Mouse (Mus musculus) spleen, adult 2 months (tissue): ENCODE results near the gene 5430427O19Rik. TPM values are rescaled to one million over a fixed set of nuclear protein-coding genes. Genes with fewer than 3 reads are reported as not detected.

ENCODE experiments used
- DNase-seq, 2 experiments: peaks; one replicate each; pipeline versions ENCODE4 v3.0.0 to v3.0.0-alpha.2; 2012 to 2021; ENCODE audit warnings: low spot score in 2 of 2, low read depth in 1 of 2
- H3K27ac ChIP-seq: fragments of 200-500 bp; 2 replicates; pipeline ENCODE4 v1.5.1; 2012; ENCODE audit warnings: low read length, inconsistent platforms; ENCODE audit not compliant: insufficient read depth
- H3K27me3 ChIP-seq: fragments of 200-500 bp; 2 replicates; pipeline ENCODE4 v1.6.1; 2012; ENCODE audit warnings: mild to moderate bottlenecking, moderate library complexity, low read length, inconsistent platforms; ENCODE audit not compliant: control insufficient read depth, insufficient read depth
- H3K36me3 ChIP-seq: fragments of 200-500 bp; 2 replicates; pipeline ENCODE4 v1.6.1; 2012; ENCODE audit warnings: mild to moderate bottlenecking, low read length, inconsistent platforms; ENCODE audit not compliant: control insufficient read depth, insufficient read depth
- H3K4me1 ChIP-seq: fragments of 200-500 bp; 2 replicates; pipeline ENCODE4 v1.6.1; 2011; ENCODE audit warnings: inconsistent platforms; ENCODE audit not compliant: control insufficient read depth, insufficient read depth, insufficient read length
- H3K4me3 ChIP-seq: fragments of 200-500 bp; 2 replicates; pipeline ENCODE4 v1.5.1; 2011; ENCODE audit warnings: mild to moderate bottlenecking, inconsistent platforms; ENCODE audit not compliant: insufficient read depth, insufficient read length; ENCODE audit errors: extremely low read depth
- CTCF ChIP-seq: fragments of 200-500 bp; IDR thresholded peaks from 2 replicates; pipeline ENCODE4 v1.5.1; 2011; ENCODE audit warnings: mild to moderate bottlenecking, inconsistent platforms; ENCODE audit not compliant: insufficient read depth, insufficient read length, insufficient replicate concordance; ENCODE audit errors: extremely low read depth
- POLR2A ChIP-seq: fragments of 200-500 bp; IDR thresholded peaks from 2 replicates; pipeline ENCODE4 v1.6.1; 2011; ENCODE audit warnings: low read depth, low read length, inconsistent platforms
- WGBS: fragments of 180-500 bp; shearing (Covaris S2); methylation state at CpG from one replicate; pipeline ENCODE4 v1.1.7; 2018; 5-methylcytosine and 5-hydroxymethylcytosine counted together
- polyA plus RNA-seq: library from polyadenylated mRNA; depleted of rRNA; stranded (reverse); fragments of >200 nt; gene quantifications from 2 replicates; pipeline ENCODE4 v1.2.3, GENCODE M21; 2012

5430427O19Rik gene
- polyA plus RNA-seq, 1 experiment: 0.78 TPM

DNA sequence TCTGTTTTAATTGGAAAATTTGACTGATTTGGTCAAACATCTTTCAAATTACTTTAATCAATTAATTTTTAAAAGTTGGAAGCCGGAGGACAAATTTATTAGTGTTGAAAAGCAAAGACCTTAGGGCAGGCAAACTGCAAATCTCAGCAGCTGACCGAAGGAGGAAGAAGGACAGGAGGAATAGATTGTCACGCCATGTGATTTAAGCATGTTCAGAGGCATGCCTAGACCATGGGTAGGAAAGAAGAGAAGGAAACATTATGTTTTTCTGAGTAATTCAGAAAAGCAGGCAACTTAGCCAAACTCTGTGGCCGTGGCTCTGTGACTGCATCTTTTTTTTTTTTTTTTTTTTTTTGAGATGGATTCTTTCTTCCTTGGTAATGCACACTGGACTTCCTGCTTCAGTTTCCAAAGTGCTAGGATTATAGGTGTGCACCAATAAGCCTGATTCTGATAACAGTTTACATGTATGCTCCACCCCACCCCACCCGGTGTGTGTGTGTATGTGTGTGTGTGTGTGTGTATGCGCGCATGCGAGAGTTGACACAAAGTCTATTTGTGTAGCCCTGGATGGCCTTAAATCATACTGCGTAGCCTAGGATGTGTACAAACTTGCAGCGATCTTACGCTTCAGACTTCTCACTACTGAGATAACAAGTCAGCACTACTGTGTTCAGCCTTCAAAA lies 1.4 kb downstream of the 5430427O19Rik start:
- TF ChIP-seq CTCF (no peak), POLR2A (no peak)
- H3K27me3 ChIP-seq: no peaks in the 10 kb centered on the region
- peaks cover 2% of the 10 kb centered on the region for H3K4me1 ChIP-seq
- DNase-seq: no peak
- peak overlapping the region; percentile 43; the same call in 1 of the 2 replicates for H3K27ac ChIP-seq
- 56% methylated on average over 11 of the region's 11 CpGs for WGBS
- H3K36me3 ChIP-seq: no peaks in the 10 kb centered on the region
- H3K4me3 ChIP-seq: peak overlapping the region; percentile 54

DNA sequence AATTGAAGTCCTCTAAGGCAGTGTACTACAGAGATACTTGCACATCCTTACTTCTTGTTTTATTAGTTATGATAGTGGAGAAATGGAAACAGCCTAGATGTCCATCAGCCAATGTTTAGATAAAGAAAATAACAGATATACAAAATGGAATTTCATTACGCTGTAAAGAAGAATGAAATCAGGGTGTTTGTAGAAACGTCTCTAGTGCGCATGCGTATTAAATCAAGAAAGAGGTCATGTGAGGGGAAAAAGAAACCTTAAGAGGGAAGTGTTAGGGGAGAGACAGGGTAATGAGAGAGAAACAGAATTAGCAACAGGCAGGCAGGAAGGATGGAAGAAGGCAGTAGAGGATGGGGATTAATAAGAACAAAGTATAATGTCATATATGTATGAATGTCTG lies 4.2 kb downstream of the 5430427O19Rik start:
- no peak for TF ChIP-seq CTCF
- no peak for TF ChIP-seq POLR2A
- Histone ChIP-seq H3K36me3 (no peaks in the 10 kb centered on the region), H3K4me1 (peaks cover 3% of the 10 kb centered on the region), H3K27me3 (no peaks in the 10 kb centered on the region), H3K4me3 (no peak overlapping the region), H3K27ac (no peak overlapping the region)
- WGBS: 65% methylated on average over 4 of the region's 4 CpGs
- DNase-seq: no peak

- H3K27me3 ChIP-seq: no peaks in the 10 kb centered on the region
- no peak overlapping the region for H3K4me3 ChIP-seq
- H3K4me1 ChIP-seq: peaks cover 3% of the 10 kb centered on the region
- no peak overlapping the region for H3K27ac ChIP-seq
- no peaks in the 10 kb centered on the region for H3K36me3 ChIP-seq
- no peak for DNase-seq
- TF ChIP-seq POLR2A (no peak), CTCF (no peak)
These were observed 5.8 kb downstream of the 5430427O19Rik start for GRCm38 (mm10) chrX:85875951-85876350.

DNA sequence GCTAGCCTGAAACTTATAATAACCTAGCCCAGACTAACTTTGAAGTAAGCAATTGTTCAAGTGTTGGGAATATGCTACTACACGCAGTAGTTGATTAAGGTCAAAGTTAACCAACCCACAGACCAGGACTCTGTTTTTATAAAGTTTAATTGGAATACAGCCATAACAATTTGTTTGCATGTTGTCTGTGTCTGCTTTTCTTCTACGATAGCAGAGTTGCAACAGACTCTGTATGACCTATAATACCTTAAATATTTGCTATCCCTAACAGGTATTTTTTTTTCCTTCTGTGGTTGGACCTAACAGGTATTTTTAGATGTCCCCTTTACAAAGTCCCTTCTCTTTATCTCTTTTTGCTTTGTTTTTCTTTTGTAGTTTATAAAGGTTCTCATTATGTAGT lies 7.6 kb downstream of the 5430427O19Rik start:
- DNase-seq: no peak
- no peak for TF ChIP-seq CTCF
- no peak for TF ChIP-seq POLR2A
- Histone ChIP-seq H3K4me1 (peaks cover 3% of the 10 kb centered on the region), H3K27me3 (no peaks in the 10 kb centered on the region), H3K36me3 (no peaks in the 10 kb centered on the region), H3K4me3 (no peak overlapping the region), H3K27ac (no peak overlapping the region)
- 81% methylated on average over 2 of the region's 2 CpGs for WGBS

DNA sequence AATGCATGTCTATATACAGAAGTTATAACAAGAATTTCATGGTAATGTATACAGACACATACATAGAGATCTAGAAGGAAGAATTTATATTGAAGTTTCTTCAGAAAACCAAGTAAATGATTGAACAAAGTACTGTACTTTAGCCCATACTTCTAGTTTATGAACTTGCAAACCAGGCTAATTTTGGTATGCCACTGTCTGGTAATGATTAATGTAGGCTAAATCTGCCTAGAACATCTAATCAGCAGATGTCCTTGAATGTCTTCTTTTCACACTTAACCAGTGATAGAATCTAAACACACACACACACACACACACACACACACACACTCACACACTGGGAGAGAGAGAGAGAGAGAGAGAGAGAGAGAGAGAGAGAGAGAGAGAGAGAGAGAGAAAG lies 8.1 kb downstream of the 5430427O19Rik start:
- no peak overlapping the region for H3K4me3 ChIP-seq
- peaks cover 3% of the 10 kb centered on the region for H3K4me1 ChIP-seq
- H3K27me3 ChIP-seq: no peaks in the 10 kb centered on the region
- no peaks in the 10 kb centered on the region for H3K36me3 ChIP-seq
- no peak for DNase-seq
- TF ChIP-seq POLR2A (no peak), CTCF (no peak)
- H3K27ac ChIP-seq: no peak overlapping the region

DNA sequence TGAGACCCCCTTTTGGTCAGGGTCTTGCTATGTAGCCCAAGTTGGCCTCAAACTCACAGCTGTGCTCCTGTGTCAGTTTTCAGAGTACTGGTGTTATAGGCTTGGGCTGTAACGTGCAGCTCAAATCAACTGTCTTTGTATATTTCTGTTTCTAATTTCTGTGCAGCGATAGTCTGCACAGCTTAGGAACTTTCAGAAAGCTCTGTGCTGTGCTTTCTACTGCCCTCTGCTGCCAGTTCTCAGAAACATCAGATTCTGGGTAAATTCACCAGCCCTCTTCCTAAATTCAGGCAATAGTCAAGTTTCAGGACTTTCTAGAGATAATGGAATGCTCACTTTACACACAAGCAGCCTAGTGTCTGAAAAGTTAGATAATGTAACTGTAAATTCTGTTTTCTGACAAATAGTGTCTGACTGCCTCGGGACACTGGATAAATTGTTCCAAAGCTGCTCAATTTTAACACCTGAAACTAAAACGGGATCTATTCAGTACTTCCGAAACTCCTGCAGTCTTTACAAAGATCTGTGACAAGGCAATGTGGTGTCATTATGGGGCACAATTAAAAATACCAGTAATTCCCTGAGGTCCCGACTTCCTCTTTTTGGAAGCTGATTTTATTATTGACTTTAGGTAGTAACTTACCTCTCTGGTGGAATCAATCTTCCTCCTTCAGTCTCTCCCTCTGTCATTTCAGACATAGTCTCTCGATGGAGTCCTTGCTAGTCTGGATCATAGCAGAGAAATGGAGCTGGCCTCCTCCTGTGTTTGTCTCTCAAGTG lies 9.2 kb downstream of the 5430427O19Rik start:
- H3K27me3 ChIP-seq: no peaks in the 10 kb centered on the region
- TF ChIP-seq POLR2A (no peak), CTCF (peak; percentile 29; the same call in 1 of the 2 replicates)
- peak in 1 of 2 experiments; percentile 25 for DNase-seq
- no peak overlapping the region for H3K4me3 ChIP-seq
- no peaks in the 10 kb centered on the region for H3K36me3 ChIP-seq
- WGBS: 46% methylated on average over 7 of the region's 7 CpGs
- H3K4me1 ChIP-seq: peaks cover 3% of the 10 kb centered on the region
- no peak overlapping the region for H3K27ac ChIP-seq

GRCm38 (mm10) chrX:85886651-85887050 lies 16.5 kb downstream of the 5430427O19Rik start:
- TF ChIP-seq CTCF: no peak
- no peak for TF ChIP-seq POLR2A
- WGBS: 67% methylated on average over 5 of the region's 5 CpGs
- no peaks in the 10 kb centered on the region; the same call in 1 of the 2 replicates for H3K4me1 ChIP-seq
- DNase-seq: no peak
- no peak overlapping the region for H3K4me3 ChIP-seq
- no peak overlapping the region for H3K27ac ChIP-seq
- 0 out of 2 replicates have a peak, but pooled peaks cover 2% of the 10 kb centered on the region for H3K36me3 ChIP-seq
- no peaks in the 10 kb centered on the region for H3K27me3 ChIP-seq
